Mouse (Mus musculus): ENCODE results near the gene Idnk. TPM values are rescaled to one million over a fixed set of nuclear protein-coding genes. Genes with fewer than 3 reads are reported as not detected.

Gene Idnk
- polyA plus RNA-seq, 1 experiment from 2014 or later, result 40.5 TPM

DNA sequence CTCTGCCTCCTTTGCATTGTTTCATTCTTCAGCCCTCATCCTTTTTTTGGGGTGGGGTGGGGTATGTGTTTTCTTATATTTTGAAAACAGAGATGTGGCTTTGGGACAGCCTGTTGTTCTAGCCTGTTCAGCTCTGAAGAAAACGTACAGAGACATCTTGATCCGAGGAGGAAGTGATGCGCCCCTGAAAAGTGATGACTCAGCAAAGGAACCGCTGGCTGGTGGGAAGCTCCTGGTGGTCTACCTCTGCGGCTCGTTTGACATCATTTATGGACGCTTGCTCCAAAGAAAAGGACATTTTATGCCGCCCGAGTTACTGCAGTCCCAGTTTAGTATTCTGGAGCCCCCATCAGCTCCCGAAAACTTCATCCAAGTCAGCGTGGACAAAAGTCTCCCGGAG lies 5.9 kb downstream of the Idnk start:
- TF ChIP-seq EP300 (IDR thresholded peaks at IDR 0.05) (no peak), CTCF (IDR thresholded peaks at IDR 0.05) (no peak)
- Histone ChIP-seq H3K9ac (replicated peaks; ENCODE audit: low read depth) (no peak overlapping the region), H3K4me2 (replicated peaks; ENCODE audit: low read depth, low read length) (no peak overlapping the region), H3K36me3 (ENCODE audit: insufficient read depth, low read length) (peaks cover 25% of the 10 kb centered on the region), H3K27me3 (replicated peaks; ENCODE audit: insufficient read depth, low read length) (no peaks in the 10 kb centered on the region), H3K4me1 (ENCODE audit: insufficient read depth, low read depth, low read length) (no peaks in the 10 kb centered on the region), H3K27ac (ENCODE audit: low read length) (no peak overlapping the region), H3K4me3 (ENCODE audit: low read depth, low read length) (no peak overlapping the region), H3K9me3 (ENCODE audit: low read length) (no peaks in the 10 kb centered on the region)
- 90% methylated on average over 12 of the region's 12 CpGs for WGBS
- DNase-seq (ENCODE audit: low spot score) (no peak), ATAC-seq (no peak)

DNA sequence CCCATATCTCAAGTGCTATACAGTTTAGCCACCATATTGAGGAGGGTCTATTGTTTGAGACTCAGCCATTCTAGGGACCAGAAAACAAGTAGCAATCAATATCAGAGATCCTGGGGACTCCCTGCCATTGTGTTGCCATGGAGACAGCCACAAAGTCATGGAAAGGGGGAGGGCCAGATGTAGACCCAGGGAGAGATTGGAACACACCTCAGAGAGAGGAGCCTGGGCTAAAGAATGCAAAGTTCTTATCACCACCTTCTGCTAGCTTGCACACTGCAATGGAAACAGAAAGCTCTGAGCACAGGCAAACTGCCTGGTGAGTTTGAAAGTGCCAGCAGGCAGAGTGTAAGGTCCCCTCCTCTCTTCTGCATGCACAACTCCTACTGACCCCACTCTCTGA lies 10.7 kb downstream of the Idnk start:
- Histone ChIP-seq H3K4me1 (ENCODE audit: insufficient read depth, low read depth, low read length) (no peaks in the 10 kb centered on the region), H3K27me3 (replicated peaks; ENCODE audit: insufficient read depth, low read length) (no peaks in the 10 kb centered on the region), H3K4me3 (ENCODE audit: low read depth, low read length) (no peak overlapping the region), H3K27ac (ENCODE audit: low read length) (no peak overlapping the region), H3K9ac (replicated peaks; ENCODE audit: low read depth) (no peak overlapping the region), H3K9me3 (ENCODE audit: low read length) (no peaks in the 10 kb centered on the region), H3K36me3 (ENCODE audit: insufficient read depth, low read length) (0 out of 2 replicates have a peak, but pooled peaks cover 7% of the 10 kb centered on the region), H3K4me2 (replicated peaks; ENCODE audit: low read depth, low read length) (no peak overlapping the region)
- DNase-seq (ENCODE audit: low spot score) (no peak), ATAC-seq (no peak)
- TF ChIP-seq EP300 (IDR thresholded peaks at IDR 0.05), result no peak
- no peak for TF ChIP-seq CTCF (IDR thresholded peaks at IDR 0.05)

DNA sequence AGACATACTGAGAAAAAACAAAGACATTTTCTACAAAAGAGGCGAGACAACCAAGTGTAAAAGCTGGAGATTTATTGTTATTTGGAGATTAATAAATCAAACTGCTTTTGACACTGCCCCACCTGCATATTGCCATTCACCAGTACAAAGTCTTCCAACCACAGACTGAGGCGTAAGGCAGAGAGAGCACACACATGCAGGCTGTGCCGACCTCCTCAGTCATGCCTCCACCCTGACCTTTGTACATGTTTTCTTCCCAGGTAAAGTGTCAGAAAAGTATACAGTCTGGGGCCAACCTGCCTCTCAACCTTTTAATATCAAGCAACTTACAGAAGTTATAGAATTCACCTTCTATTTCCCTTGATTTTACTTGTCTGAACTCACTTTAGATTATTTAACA lies 18.7 kb downstream of the Idnk start:
- TF ChIP-seq EP300 (IDR thresholded peaks at IDR 0.05) (no peak), CTCF (IDR thresholded peaks at IDR 0.05) (no peak)
- Histone ChIP-seq H3K4me1 (ENCODE audit: insufficient read depth, low read depth, low read length) (no peaks in the 10 kb centered on the region), H3K4me3 (ENCODE audit: low read depth, low read length) (no peak overlapping the region), H3K27ac (ENCODE audit: low read length) (no peak overlapping the region), H3K9me3 (ENCODE audit: low read length) (no peaks in the 10 kb centered on the region), H3K4me2 (replicated peaks; ENCODE audit: low read depth, low read length) (no peak overlapping the region), H3K36me3 (ENCODE audit: insufficient read depth, low read length) (peaks cover 15% of the 10 kb centered on the region; the same call in 1 of the 2 replicates), H3K27me3 (replicated peaks; ENCODE audit: insufficient read depth, low read length) (no peaks in the 10 kb centered on the region), H3K9ac (replicated peaks; ENCODE audit: low read depth) (no peak overlapping the region)
- ATAC-seq, result no peak
- DNase-seq (ENCODE audit: low spot score), result no peak
- WGBS, result 83% methylated on average over 3 of the region's 3 CpGs

DNA sequence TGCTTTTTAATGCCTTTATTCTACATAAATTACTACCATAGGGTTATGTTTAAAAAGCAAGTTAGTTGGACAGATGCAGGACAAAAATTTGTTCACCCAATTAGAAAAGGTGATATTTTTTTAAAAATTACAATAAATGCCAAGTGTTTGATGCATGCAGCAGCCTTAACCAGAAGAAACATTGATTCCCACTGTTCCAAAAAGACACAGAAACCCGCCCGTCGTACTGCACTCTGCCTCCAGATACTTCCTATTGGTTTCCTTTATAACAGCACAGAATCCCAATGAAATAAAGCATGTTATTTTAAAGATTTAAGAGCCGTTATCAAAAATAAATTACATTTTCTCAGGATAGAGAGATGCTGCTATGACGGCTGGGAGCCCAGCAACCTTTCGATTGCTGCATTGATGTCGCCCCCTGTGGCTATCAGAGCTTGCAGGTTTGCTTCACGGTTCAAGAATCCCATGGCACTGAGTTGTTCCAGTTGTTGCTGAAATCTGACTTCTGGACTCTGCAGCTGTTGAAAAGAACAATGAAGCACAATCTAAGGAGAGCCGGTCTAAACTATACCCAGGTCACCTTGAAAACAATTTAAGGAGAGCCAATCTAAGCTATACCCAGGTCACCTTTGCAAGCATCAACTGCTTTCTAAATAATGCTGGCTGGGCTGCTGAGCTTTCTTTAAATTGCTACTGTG lies 20.2 kb downstream of the Idnk start:
- H3K27ac ChIP-seq (ENCODE audit: low read length), result no peak overlapping the region
- DNase-seq (ENCODE audit: low spot score) (no peak), ATAC-seq (no peak)
- H3K27me3 ChIP-seq (replicated peaks; ENCODE audit: insufficient read depth, low read length), result no peaks in the 10 kb centered on the region
- no peak overlapping the region for H3K4me3 ChIP-seq (ENCODE audit: low read depth, low read length)
- no peak overlapping the region for H3K4me2 ChIP-seq (replicated peaks; ENCODE audit: low read depth, low read length)
- peaks cover 15% of the 10 kb centered on the region; the same call in 1 of the 2 replicates for H3K36me3 ChIP-seq (ENCODE audit: insufficient read depth, low read length)
- no peak for TF ChIP-seq EP300 (IDR thresholded peaks at IDR 0.05)
- no peak for TF ChIP-seq CTCF (IDR thresholded peaks at IDR 0.05)
- H3K9me3 ChIP-seq (ENCODE audit: low read length), result no peaks in the 10 kb centered on the region
- 89% methylated on average over 9 of the region's 9 CpGs for WGBS
- no peaks in the 10 kb centered on the region for H3K4me1 ChIP-seq (ENCODE audit: insufficient read depth, low read depth, low read length)
- no peak overlapping the region for H3K9ac ChIP-seq (replicated peaks; ENCODE audit: low read depth)

DNA sequence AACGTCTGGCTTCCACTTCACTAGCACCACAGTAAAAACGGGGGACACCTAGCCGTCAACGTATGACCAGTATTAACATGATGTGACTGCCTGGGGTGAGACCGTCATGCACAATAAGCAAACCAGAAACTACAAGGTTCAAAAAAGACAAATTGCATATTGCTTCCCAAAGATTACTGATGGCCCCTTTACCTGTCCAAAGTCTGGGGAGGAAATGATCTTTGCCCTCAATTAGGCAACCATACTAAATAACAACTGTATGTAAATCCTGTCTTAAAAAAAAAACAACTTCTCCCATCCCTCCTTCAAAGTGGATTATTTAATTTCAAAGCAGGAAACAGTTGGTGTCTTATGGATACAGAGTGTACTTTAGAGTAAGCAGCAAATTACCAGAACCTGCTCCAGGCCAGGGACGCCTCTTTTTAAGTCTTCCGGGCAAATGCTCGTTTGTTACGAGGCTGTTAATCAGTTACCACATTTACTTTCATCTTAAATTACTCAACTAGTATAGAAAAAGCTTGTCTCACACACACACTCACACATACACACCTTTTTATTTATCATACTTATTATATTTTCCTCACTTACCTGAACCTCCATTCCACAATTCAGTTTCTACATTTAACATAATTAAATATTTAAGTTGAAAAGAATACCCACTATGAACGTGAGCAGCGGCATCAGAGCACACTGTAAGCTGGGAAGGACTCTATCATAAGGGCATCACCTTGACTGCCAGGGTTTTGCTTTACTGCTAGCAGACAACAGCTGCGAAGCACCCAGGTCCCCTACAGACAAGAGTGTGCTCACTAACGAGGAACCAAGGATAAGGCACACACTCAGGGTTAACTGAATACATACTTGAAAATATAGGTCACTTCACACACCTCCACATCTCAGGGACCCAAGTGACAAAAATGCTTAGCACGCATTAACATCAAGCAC lies 24.4 kb downstream of the Idnk start:
- no peaks in the 10 kb centered on the region for H3K27me3 ChIP-seq (replicated peaks; ENCODE audit: insufficient read depth, low read length)
- H3K4me1 ChIP-seq (ENCODE audit: insufficient read depth, low read depth, low read length), result no peaks in the 10 kb centered on the region
- TF ChIP-seq CTCF (IDR thresholded peaks at IDR 0.05), result no peak
- no peak for TF ChIP-seq EP300 (IDR thresholded peaks at IDR 0.05)
- ATAC-seq, result no peak
- no peak overlapping the region for H3K4me2 ChIP-seq (replicated peaks; ENCODE audit: low read depth, low read length)
- H3K9me3 ChIP-seq (ENCODE audit: low read length), result no peaks in the 10 kb centered on the region
- peaks cover 20% of the 10 kb centered on the region; the same call in 1 of the 2 replicates for H3K36me3 ChIP-seq (ENCODE audit: insufficient read depth, low read length)
- no peak overlapping the region for H3K27ac ChIP-seq (ENCODE audit: low read length)
- H3K4me3 ChIP-seq (ENCODE audit: low read depth, low read length), result no peak overlapping the region
- no peak overlapping the region for H3K9ac ChIP-seq (replicated peaks; ENCODE audit: low read depth)
- DNase-seq (ENCODE audit: low spot score), result no peak
- WGBS, result 86% methylated on average over 14 of the region's 14 CpGs

DNA sequence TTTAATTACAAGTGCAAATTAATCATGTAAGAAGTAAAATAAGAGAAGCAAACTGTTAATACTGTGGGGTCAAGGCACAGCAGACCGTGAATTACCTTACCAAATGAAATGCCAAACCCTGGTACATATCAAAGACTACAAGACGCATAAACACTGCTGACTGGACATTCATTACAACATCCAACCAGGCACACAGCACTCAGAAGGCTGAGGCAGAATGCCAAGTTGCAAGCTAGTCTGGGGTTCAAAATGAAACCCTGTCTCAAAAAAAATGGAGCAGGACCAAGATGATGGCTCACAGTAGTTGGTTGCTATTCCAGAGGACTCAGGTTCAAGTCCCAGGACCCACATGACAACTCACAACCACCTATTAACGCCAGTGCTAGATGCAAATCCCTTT lies 26.7 kb downstream of the Idnk start:
- no peaks in the 10 kb centered on the region for H3K9me3 ChIP-seq (ENCODE audit: low read length)
- H3K4me3 ChIP-seq (ENCODE audit: low read depth, low read length), result no peak overlapping the region
- TF ChIP-seq EP300 (IDR thresholded peaks at IDR 0.05), result no peak
- no peak for TF ChIP-seq CTCF (IDR thresholded peaks at IDR 0.05)
- DNase-seq (ENCODE audit: low spot score) (no peak), ATAC-seq (no peak)
- no peaks in the 10 kb centered on the region for H3K4me1 ChIP-seq (ENCODE audit: insufficient read depth, low read depth, low read length)
- no peak overlapping the region for H3K9ac ChIP-seq (replicated peaks; ENCODE audit: low read depth)
- H3K27me3 ChIP-seq (replicated peaks; ENCODE audit: insufficient read depth, low read length), result no peaks in the 10 kb centered on the region
- H3K27ac ChIP-seq (ENCODE audit: low read length), result no peak overlapping the region
- H3K36me3 ChIP-seq (ENCODE audit: insufficient read depth, low read length), result peaks cover 10% of the 10 kb centered on the region; the same call in 1 of the 2 replicates
- no peak overlapping the region for H3K4me2 ChIP-seq (replicated peaks; ENCODE audit: low read depth, low read length)
- WGBS, result 73% methylated on average over 3 of the region's 3 CpGs

Data from lung, postnatal 0 days (tissue).